Mouse (Mus musculus): Measurements from ENCODE around the gene Msln. TPM values are rescaled to one million over a fixed set of nuclear protein-coding genes. Genes with fewer than 3 reads are reported as not detected.

Msln gene
- polyA plus RNA-seq (2011; ENCODE audit: insufficient read depth, insufficient read length, low read depth, missing spikeins), result 9.6 and 15.1 TPM in 2 replicates

DNA sequence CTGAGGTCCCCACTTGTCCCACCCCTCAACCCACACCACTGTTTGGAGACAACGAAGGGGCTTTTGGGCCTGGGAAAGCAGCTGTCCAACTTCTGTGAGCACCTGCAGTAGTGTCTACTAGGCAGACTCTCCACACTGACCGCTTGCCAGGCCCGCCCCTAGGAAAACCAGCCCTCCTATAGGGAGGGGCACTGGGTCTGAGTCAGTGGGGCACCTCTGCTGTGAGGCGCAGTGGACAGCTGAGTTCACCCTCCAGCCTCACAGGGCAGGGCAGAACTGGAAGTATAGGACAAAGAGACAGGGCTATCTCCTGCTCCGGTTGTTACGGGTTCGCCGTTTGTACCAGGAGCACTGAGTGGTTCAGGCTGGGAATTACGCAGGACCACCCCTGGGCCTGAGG lies at the start of gene Msln:
Msln (minus strand) TSS at position 138 of the 400 bp plus-strand sequence.
- H3K27ac ChIP-seq (ENCODE audit: insufficient read depth, low read length), result peak within 1 kb of the TSS; percentile 65
- no peak within 1 kb of the TSS for H3K4me3 ChIP-seq (ENCODE audit: low read depth, low read length)
- TF ChIP-seq CTCF (IDR thresholded peaks at IDR 0.05; ENCODE audit: low read depth, low read length) (no peak), EP300 (IDR thresholded peaks at IDR 0.05; ENCODE audit: insufficient read depth, low read depth, low read length) (no peak), POLR2A (IDR thresholded peaks at IDR 0.05; ENCODE audit: insufficient read depth, low read length) (no peak)
- H3K27me3 ChIP-seq (ENCODE audit: control insufficient read depth, insufficient read depth, low read length, poor library complexity, severe bottlenecking), result no peaks in the 10 kb centered on the region
- no peaks in the 10 kb centered on the region for H3K36me3 ChIP-seq (ENCODE audit: control insufficient read depth, insufficient read depth, low read length, poor library complexity, severe bottlenecking)
- no peak within 1 kb of the TSS; the same call in 1 of the 2 replicates for H3K9ac ChIP-seq (ENCODE audit: low read depth, poor library complexity, severe bottlenecking)
- no peaks in the 10 kb centered on the region for H3K9me3 ChIP-seq (replicated peaks; ENCODE audit: control insufficient read depth, insufficient read depth, low read length, poor library complexity, severe bottlenecking)
- peaks cover 18% of the 10 kb centered on the region for H3K4me1 ChIP-seq (ENCODE audit: control insufficient read depth, insufficient read depth, low read length)

DNA sequence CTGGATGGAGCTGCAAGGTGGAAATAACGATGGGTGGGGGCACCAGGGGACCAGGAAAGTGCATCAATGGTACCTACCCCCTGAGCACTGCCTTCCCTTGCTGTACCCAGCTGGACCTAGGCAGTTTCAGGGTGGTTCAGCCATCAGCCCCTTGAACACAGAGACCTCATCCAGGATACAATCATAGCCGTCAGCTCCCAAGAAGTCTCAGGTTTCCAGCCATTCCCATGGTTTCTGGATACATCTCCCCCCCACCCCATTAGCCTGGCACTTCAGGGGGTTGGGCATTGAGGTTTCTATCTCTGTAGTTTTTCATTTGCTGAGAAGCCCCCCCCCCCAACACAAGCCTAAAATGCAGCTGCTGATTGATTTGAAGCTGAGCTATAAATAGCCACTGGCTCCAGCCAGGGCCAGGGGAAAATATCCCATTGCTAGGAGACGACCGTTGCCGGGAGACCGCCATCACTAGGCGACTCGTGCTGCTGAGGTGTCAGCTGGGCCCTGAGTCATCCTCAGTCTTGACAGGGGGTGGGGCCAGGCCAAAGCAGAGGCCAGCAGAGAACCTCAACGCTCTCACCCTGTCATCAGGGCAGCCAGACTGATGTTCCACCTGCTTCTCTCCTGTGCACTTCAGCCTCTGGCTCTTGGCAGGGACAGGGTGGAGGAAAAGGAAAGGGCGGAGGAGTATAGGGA lies 48.8 kb upstream of the Msln start:
- Histone ChIP-seq H3K27ac (ENCODE audit: insufficient read depth, low read length) (no peak overlapping the region), H3K9ac (ENCODE audit: low read depth, poor library complexity, severe bottlenecking) (no peak overlapping the region), H3K27me3 (ENCODE audit: control insufficient read depth, insufficient read depth, low read length, poor library complexity, severe bottlenecking) (no peaks in the 10 kb centered on the region), H3K4me1 (ENCODE audit: control insufficient read depth, insufficient read depth, low read length) (no peaks in the 10 kb centered on the region), H3K9me3 (replicated peaks; ENCODE audit: control insufficient read depth, insufficient read depth, low read length, poor library complexity, severe bottlenecking) (no peaks in the 10 kb centered on the region), H3K36me3 (ENCODE audit: control insufficient read depth, insufficient read depth, low read length, poor library complexity, severe bottlenecking) (no peaks in the 10 kb centered on the region), H3K4me3 (ENCODE audit: low read depth, low read length) (no peak overlapping the region)
- TF ChIP-seq POLR2A (IDR thresholded peaks at IDR 0.05; ENCODE audit: insufficient read depth, low read length) (no peak), EP300 (IDR thresholded peaks at IDR 0.05; ENCODE audit: insufficient read depth, low read depth, low read length) (no peak), CTCF (IDR thresholded peaks at IDR 0.05; ENCODE audit: low read depth, low read length) (no peak)

DNA sequence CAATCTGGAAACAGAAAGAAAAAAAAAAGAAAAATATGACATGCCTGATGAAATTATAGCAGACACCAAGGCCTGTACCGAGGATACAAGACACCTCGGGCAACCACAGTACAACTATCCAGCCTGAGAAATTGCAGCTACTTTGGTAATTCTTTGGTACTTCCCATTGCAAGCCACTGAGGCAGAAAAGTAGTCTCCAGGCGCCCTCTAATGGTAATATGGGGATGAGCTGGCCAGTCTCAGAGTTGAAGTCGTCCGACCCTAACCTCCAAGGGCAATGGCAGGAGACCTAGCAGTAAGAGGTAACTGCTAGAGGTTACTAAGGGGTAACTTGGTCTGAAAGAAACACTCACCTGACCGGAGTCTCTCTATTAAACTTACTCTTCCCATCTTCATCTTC lies 46.9 kb upstream of the Msln start:
- no peak for TF ChIP-seq EP300 (IDR thresholded peaks at IDR 0.05; ENCODE audit: insufficient read depth, low read depth, low read length)
- TF ChIP-seq CTCF (IDR thresholded peaks at IDR 0.05; ENCODE audit: low read depth, low read length), result peak; percentile 68
- H3K9me3 ChIP-seq (replicated peaks; ENCODE audit: control insufficient read depth, insufficient read depth, low read length, poor library complexity, severe bottlenecking), result no peaks in the 10 kb centered on the region
- H3K27me3 ChIP-seq (ENCODE audit: control insufficient read depth, insufficient read depth, low read length, poor library complexity, severe bottlenecking), result no peaks in the 10 kb centered on the region
- H3K36me3 ChIP-seq (ENCODE audit: control insufficient read depth, insufficient read depth, low read length, poor library complexity, severe bottlenecking), result no peaks in the 10 kb centered on the region
- H3K27ac ChIP-seq (ENCODE audit: insufficient read depth, low read length), result no peak overlapping the region
- H3K9ac ChIP-seq (ENCODE audit: low read depth, poor library complexity, severe bottlenecking), result no peak overlapping the region
- H3K4me3 ChIP-seq (ENCODE audit: low read depth, low read length), result no peak overlapping the region
- H3K4me1 ChIP-seq (ENCODE audit: control insufficient read depth, insufficient read depth, low read length), result no peaks in the 10 kb centered on the region

DNA sequence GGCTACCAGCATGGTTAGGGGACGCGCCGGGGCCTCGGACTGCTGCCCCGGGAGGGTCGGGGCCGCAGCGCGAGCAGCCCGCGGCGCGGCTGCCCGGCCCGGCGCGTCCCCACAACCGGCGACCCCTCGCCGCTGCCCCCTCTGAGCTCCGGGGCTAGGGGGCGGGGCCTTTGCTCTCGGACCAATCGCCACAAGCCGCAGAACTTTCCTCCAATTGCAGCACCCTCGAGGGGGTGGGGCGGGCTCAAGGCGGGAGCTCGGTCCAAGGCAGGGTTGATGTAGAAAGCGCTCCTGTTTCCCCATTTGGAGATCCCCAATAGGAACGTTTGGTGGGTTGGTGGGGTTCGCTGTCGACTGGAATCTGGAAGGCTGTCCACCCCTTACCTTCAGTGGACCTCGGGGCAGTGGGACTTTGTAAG lies 42.8 kb upstream of the Msln start, which contains the start of gene Metrn:
Metrn (minus strand) TSS at position 186 of the 419 bp plus-strand sequence.
- Histone ChIP-seq H3K9ac (ENCODE audit: low read depth, poor library complexity, severe bottlenecking) (peak within 1 kb of the TSS; percentile 81), H3K9me3 (replicated peaks; ENCODE audit: control insufficient read depth, insufficient read depth, low read length, poor library complexity, severe bottlenecking) (no peaks in the 10 kb centered on the region), H3K27ac (ENCODE audit: insufficient read depth, low read length) (peak within 1 kb of the TSS; percentile 23; the same call in 1 of the 2 replicates), H3K4me3 (ENCODE audit: low read depth, low read length) (peak within 1 kb of the TSS; percentile 76), H3K27me3 (ENCODE audit: control insufficient read depth, insufficient read depth, low read length, poor library complexity, severe bottlenecking) (no peaks in the 10 kb centered on the region), H3K4me1 (ENCODE audit: control insufficient read depth, insufficient read depth, low read length) (peaks cover 4% of the 10 kb centered on the region), H3K36me3 (ENCODE audit: control insufficient read depth, insufficient read depth, low read length, poor library complexity, severe bottlenecking) (no peaks in the 10 kb centered on the region)
- no peak for TF ChIP-seq CTCF (IDR thresholded peaks at IDR 0.05; ENCODE audit: low read depth, low read length)
- TF ChIP-seq EP300 (IDR thresholded peaks at IDR 0.05; ENCODE audit: insufficient read depth, low read depth, low read length), result no peak
- TF ChIP-seq POLR2A (IDR thresholded peaks at IDR 0.05; ENCODE audit: insufficient read depth, low read length), result peak; percentile 54

DNA sequence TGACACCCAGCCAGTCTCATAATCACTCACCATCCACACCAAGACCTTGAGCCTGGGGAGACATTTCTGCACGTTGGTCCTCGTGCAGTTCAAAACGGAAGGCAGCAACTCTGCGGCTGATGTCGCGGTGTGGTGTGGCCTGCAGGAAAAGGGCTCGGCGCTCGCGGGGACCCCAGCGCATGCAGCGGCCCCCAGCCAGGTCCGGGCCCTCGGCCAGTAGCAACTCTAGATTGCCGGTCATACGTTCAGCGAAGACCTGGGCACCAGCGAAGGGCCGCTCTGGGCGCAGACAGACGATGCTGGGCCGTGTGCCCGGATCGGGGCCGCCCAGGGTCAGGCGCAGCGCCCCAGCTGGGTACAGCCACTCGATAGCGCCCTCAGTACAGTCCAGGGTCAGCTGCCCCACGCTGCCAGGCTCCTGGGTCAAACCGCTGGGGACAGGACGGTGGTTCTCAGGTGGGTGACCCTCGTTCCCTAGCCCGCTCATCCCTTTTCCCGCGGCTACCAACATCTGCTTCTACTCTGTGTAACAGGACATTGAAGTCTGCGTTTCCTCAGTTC lies 42.1 kb upstream of the Msln start:
- Histone ChIP-seq H3K27ac (ENCODE audit: insufficient read depth, low read length) (no peak overlapping the region), H3K9ac (ENCODE audit: low read depth, poor library complexity, severe bottlenecking) (peak overlapping the region; percentile 81), H3K9me3 (replicated peaks; ENCODE audit: control insufficient read depth, insufficient read depth, low read length, poor library complexity, severe bottlenecking) (no peaks in the 10 kb centered on the region), H3K4me1 (ENCODE audit: control insufficient read depth, insufficient read depth, low read length) (peaks cover 4% of the 10 kb centered on the region), H3K36me3 (ENCODE audit: control insufficient read depth, insufficient read depth, low read length, poor library complexity, severe bottlenecking) (no peaks in the 10 kb centered on the region), H3K4me3 (ENCODE audit: low read depth, low read length) (peak overlapping the region; percentile 76), H3K27me3 (ENCODE audit: control insufficient read depth, insufficient read depth, low read length, poor library complexity, severe bottlenecking) (no peaks in the 10 kb centered on the region)
- TF ChIP-seq CTCF (IDR thresholded peaks at IDR 0.05; ENCODE audit: low read depth, low read length) (no peak), EP300 (IDR thresholded peaks at IDR 0.05; ENCODE audit: insufficient read depth, low read depth, low read length) (no peak), POLR2A (IDR thresholded peaks at IDR 0.05; ENCODE audit: insufficient read depth, low read length) (no peak)

DNA sequence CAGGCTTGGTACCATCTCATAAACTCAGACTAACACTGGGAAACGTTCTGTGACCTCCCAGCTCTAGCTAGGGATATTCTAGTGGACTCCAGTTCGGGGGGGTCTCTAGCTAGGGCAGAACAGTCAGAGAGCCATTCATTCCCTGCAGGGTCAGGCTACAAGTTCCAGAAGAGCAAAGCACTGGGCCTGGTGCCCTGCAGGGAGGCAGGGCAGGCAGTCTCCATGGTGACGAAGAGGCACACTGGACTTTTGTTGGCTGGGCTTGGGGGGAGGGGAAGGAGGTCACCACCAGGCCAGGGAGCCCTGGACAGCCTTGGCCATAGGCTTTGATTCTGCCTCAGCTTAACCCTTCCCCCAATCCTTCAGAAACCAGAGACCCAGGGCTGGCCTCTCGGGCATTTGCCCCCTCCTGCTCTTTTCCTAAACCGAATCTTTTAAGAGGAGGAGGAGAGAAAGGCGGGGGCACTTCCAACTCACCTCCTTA lies 41.5 kb upstream of the Msln start, which contains the start of gene AC134908.4:
AC134908.4 (minus strand) TSS at position 51 of the 484 bp plus-strand sequence.
- no peaks in the 10 kb centered on the region for H3K27me3 ChIP-seq (ENCODE audit: control insufficient read depth, insufficient read depth, low read length, poor library complexity, severe bottlenecking)
- no peak within 1 kb of the TSS for H3K27ac ChIP-seq (ENCODE audit: insufficient read depth, low read length)
- H3K9ac ChIP-seq (ENCODE audit: low read depth, poor library complexity, severe bottlenecking), result peak within 1 kb of the TSS; percentile 81
- peak within 1 kb of the TSS; percentile 76 for H3K4me3 ChIP-seq (ENCODE audit: low read depth, low read length)
- H3K4me1 ChIP-seq (ENCODE audit: control insufficient read depth, insufficient read depth, low read length), result peaks cover 4% of the 10 kb centered on the region
- no peaks in the 10 kb centered on the region for H3K36me3 ChIP-seq (ENCODE audit: control insufficient read depth, insufficient read depth, low read length, poor library complexity, severe bottlenecking)
- TF ChIP-seq EP300 (IDR thresholded peaks at IDR 0.05; ENCODE audit: insufficient read depth, low read depth, low read length) (no peak), CTCF (IDR thresholded peaks at IDR 0.05; ENCODE audit: low read depth, low read length) (no peak), POLR2A (IDR thresholded peaks at IDR 0.05; ENCODE audit: insufficient read depth, low read length) (no peak)
- H3K9me3 ChIP-seq (replicated peaks; ENCODE audit: control insufficient read depth, insufficient read depth, low read length, poor library complexity, severe bottlenecking), result no peaks in the 10 kb centered on the region
